In genomic region chrX:95166317-95166716, GRCm38 (mm10) we compare ENCODE assay signal across 8 mouse cellular contexts. TPM values are rescaled to one million over a fixed set of nuclear protein-coding genes. Genes with fewer than 3 reads are reported as not detected.
DNase-seq lines count a peak whose midpoint lies in the region; ATAC-seq lines count a peak whose summit lies in the region.

No protein-coding gene starts in this region.

- peak overlapping the region; percentile 78 for H3K27ac ChIP-seq in intestine, embryonic 14.5 days (ENCODE audit: low read depth)

- H3K4me2 ChIP-seq in intestine, embryonic 14.5 days (ENCODE audit: low read length), result peak overlapping the region; percentile 63

- ATAC-seq in common myeloid progenitor, adult 5-6 weeks (replicated peaks; ENCODE audit: low read depth, poor library complexity, severe bottlenecking), result peak; percentile 100
- ATAC-seq in intestine, embryonic 14.5 days (replicated peaks; ENCODE audit: low FRiP score, low TSS enrichment, low read depth), result peak; percentile 96

- H3K36me3 ChIP-seq in intestine, embryonic 14.5 days (ENCODE audit: control insufficient read depth, insufficient read depth, low read length), result no peaks in the 10 kb centered on the region

- DNase-seq in ZHBTc4 (ENCODE audit: low read depth, low spot score), result peak; percentile 84
- DNase-seq in gastrocnemius, postnatal 14 days, result peak; percentile 85
- peak; percentile 67 for DNase-seq in intestine, embryonic 14.5 days (ENCODE audit: low spot score)
- peak; percentile 89 to 95 for DNase-seq in left cerebral cortex, postnatal 14 days (ENCODE audit: low spot score in 2 of 2)
- DNase-seq in mesoderm, embryonic 11.5 days (ENCODE audit: low read depth, low spot score), result peak; percentile 92
- DNase-seq in right cerebral cortex, postnatal 36 days (ENCODE audit: low spot score in 2 of 2), result peak; percentile 86 to 94
- DNase-seq in yolk sac, embryonic 10.5 days (ENCODE audit: low spot score), result peak; percentile 75

- H3K9me3 ChIP-seq in intestine, embryonic 14.5 days (ENCODE audit: control insufficient read depth, low read length), result no peaks in the 10 kb centered on the region

- intact Hi-C loops in gastrocnemius, postnatal 14 days (cut with DNase I; ENCODE audit: low total_unique reads), result no loop called here
- intact Hi-C loops in left cerebral cortex, postnatal 14 days (cut with DNase I), result loop anchor here (10.0 kb wide), 1 partner anchor 142 kb away; the partner anchor contains the start of gene Spin4

- H3K27me3 ChIP-seq in intestine, embryonic 14.5 days (replicated peaks; ENCODE audit: control insufficient read depth, insufficient read depth, low read length), result 0 out of 2 replicates have a peak, but pooled peaks cover 3% of the 10 kb centered on the region

- peak overlapping the region; percentile 47 for H3K4me3 ChIP-seq in intestine, embryonic 14.5 days (ENCODE audit: low read depth, low read length)

- 13% methylated on average over 15 of the region's 16 CpGs for WGBS in intestine, embryonic 14.5 days

- H3K4me1 ChIP-seq in intestine, embryonic 14.5 days (replicated peaks; ENCODE audit: control insufficient read depth, insufficient read depth, low read length), result 0 out of 2 replicates have a peak, but pooled peaks cover 3% of the 10 kb centered on the region

- peak overlapping the region; percentile 56 for H3K9ac ChIP-seq in intestine, embryonic 14.5 days (ENCODE audit: low read length)

RNA-seq across cellular contexts. Expression of gene Arhgef9, which starts 30.3 kb away (rescaled TPM):
- total RNA-seq in common myeloid progenitor, adult 5-6 weeks (2017), result 0.97 and 2.1 TPM in 2 replicates
- 10 to 100 TPM in 1 of 2 experiments, 1 to 10 TPM in 1; 9.6 to 11.9 TPM for total RNA-seq in gastrocnemius, postnatal 14 days (2021)
- 10.8 and 11.9 TPM in 2 replicates for polyA plus RNA-seq in intestine, embryonic 14.5 days (2014; fragmentation: Nextera tagmentation; extraction: Ambion mirVana)
- 100 to 1,000 TPM; 255 to 274 TPM for total RNA-seq in left cerebral cortex, postnatal 14 days (2021)

Comparison
In these comparisons a context has a peak if more than half of its experiments do, and no peak if none do; other contexts are left out.
1. Peak in every context shown above with its lines: DNase-seq, ATAC-seq, H3K4me3 ChIP-seq and H3K27ac ChIP-seq.
2. RNA of gene Arhgef9, which starts 30.3 kb away (total RNA-seq): 255 to 274 TPM in left cerebral cortex, postnatal 14 days; 9.6 to 11.9 TPM in gastrocnemius, postnatal 14 days and 0.97 to 2.1 TPM in common myeloid progenitor, adult 5-6 weeks; every median in the first group is over 10 times any median in the second.